Mouse (Mus musculus) lung, postnatal 25 days (tissue): ENCODE measurements around the gene Psrc1.

Experiments
- DNase-seq: peaks from one replicate; pipeline ENCODE4 v3.0.0; 2022; ENCODE audit warnings: low spot score

The Psrc1 gene

DNA sequence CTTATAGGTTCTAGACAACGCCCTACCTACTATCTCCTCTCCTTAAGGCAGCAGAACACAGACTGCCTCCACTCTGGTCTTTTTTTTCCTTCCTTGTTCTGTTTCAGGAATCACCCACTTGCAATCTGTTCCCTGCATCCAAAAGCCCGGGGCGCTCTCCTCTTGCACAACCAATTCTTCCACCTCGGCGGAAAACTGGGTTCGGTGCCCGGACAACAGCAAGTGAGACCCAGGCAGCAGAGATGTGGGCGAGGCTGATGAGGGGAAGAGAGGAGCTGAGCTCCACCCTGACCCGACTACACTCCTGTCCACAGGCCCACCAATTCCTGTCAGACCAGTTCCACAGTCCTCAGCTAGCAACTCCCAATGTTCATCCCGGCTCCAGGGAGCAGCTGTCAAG lies 2.5 kb downstream of the Psrc1 start:
- no peak for DNase-seq

DNA sequence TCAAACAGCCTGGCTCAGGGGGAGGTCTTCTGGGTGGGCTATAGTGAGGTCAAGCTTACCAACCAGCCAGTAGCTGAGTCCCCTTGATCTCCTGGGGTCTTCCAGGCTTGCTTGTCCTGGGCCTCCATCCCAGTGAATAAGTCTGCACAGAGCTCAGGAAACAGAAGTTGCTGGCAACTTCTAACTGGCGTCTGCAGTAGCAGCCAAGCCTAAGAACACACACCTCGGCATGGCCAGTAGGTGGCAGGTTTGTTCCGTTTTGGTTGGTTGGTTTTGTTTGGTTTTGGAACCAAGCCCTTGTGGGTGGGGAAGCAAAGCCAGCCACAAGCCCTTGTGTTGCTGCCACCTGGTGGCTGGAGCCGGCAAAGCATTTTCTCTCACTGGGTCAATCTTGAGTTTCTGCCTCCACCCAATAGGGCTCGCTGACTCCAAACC lies 5.5 kb downstream of the Psrc1 start:
- peak; percentile 96 for DNase-seq

GRCm38 (mm10) chr3:108392299-108392698 lies 8.7 kb downstream of the Psrc1 start:
- DNase-seq = no peak

DNA sequence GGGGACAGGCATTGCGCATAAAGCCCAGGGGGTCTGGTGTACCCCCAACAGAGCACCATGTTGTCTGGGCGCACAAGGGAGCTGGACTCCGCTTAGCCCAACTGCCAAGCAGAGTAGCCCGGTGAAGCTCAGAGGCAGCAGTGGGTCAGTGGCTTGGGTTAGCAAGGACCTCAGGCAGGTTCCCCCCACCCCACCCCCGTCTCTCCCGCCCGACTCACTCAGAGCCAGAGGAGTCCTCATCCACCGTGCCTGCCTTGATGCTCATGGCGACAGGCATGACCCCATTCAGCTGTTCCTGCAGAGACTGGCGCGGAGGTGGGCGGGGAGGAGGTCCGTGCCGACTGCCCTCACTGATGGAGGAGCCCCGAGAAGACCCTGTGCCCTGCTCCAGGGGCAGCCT lies 9.2 kb downstream of the Psrc1 start:
- no peak for DNase-seq

GRCm38 (mm10) chr3:108398281-108398680 lies 14.6 kb downstream of the Psrc1 start:
- DNase-seq = no peak

DNA sequence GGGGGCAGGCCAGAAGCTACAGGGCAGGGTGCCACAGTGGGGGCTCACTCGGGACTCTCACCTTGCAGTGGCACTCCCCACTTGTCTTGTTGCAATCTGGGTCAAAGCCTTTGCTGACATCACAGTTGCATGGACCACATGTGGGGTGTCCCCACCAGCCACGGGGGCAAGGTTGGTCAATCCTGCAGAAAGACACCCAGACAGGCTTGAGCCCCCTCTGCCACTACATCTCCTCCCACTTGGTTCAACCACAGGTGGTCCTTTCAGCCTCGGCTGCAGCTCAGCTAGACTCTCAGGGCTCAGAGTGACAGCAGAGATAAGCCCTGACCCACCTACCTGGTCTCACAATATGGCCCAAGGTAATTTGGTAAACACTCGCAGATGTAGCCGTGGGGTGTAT lies 16.8 kb downstream of the Psrc1 start:
- no peak for DNase-seq

GRCm38 (mm10) chr3:108401692-108402527 lies 18.3 kb downstream of the Psrc1 start:
- peak; percentile 94 for DNase-seq

DNA sequence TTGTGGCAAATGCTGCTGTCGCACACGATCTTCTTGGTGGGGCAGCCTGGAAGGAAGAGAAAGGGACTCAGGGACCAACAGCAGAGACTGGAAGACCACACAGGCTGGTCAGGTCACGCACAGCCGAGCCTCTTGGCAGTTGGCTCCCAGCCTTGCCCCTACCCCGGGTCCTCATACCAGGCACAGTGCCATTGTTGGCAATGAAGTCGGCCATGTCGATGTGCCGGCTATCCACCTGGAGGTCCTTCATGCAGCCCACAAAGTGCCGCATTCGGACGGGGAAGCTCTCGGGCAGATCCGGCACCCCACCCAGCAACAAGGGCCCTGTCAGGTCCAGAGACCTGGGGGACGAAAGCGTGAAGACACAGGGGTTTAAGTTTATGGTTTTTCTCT lies 18.9 kb downstream of the Psrc1 start:
- DNase-seq = no peak

DNA sequence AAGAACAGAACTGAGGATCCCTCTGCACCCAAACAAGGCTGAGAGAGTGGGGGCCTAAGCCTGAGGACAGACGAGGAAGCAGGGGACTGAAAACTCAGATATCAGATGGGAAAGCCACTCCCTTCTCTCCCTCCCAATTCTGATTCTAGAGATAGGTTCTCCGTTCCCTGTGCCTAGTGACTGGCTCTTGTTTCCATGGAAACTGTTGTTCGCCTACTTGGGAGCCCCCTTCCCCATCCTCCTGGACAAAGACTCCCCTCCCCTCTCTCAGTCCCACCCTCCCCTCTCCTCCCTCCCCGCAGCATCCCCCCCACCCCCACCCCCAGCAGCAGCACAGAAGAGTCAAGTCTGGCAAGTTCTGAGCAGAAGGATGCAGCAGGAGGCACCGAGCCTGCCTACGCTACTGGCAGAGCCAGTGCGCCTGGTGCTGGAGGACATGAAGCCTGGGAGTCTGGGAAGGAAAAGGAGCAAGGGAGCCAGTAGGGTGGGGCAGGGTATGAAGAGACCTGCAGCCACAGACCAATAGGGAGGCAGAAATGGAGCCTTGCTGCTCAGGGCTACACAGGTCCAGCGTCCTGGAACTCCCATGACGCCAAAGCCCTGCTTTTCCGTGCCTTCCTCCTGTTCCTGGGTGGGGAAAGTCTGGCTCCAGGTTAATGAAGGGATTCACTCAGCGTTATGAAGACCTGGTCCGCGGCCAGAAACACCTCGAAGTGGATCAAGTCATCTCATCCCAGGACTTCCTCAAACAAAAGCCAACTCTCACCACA lies 22.1 kb downstream of the Psrc1 start:
- DNase-seq = no peak

DNA sequence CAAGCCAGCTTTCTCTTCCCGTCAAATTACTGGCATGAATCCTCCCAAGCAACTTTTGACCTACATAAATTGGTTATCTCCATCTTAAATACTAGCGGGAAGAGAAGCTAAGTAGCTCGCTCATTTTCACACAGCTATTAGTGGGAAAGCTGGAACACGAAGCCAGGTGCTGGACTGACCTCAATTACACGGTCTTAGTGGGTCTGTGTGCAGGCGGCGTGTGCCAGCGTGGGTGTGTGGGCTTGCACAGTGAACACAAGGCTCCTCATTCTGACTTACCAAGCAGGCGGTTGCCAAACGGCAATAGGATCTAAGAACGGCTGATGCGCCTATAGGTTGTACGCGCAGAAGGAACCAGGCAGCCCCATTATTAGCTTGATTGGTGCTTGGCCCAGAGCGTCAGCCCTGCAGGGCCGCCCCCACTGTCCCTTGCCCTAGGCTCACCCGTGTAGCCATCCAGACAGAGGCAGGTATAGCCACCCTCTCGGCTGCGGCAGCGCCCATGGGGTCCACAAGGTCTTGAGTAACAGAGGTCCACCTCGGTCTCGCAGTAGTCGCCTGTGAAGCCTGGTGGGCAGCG lies 22.8 kb downstream of the Psrc1 start:
- no peak for DNase-seq

GRCm38 (mm10) chr3:108408517-108409008 lies 24.9 kb downstream of the Psrc1 start:
- no peak for DNase-seq

DNA sequence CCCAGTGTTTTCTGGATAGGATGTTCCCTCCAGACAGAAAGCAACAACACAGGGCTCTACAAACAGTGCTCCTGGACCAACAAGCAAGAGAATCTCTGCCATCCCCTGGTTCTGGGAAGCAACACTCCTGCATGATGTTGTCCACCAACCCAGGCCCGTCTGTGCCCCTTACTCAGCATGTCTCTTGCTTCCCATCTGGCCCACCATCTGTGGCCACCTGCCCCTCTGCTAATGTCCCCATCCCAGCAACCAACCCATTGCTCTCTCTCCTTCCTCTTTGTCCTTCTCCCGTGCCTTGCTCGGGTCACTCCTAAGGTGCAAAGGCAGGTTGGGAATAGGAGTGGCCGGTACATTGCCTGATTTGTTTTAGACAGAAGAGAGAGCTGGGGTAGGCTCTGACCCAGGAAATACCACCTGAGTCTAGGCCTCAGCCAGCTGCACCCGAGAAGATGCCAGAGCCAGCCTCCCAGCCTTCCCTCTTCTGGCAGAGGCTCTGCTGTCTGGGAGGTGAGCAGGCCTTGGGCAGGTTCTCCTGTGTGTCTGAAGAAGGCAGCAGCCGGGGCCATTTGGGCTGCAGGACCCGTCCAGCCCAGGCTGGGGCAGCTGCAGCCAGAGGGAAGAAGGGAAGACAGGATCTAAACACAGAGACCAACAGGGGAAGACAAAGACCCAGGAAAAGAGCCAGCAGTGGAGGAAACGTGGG lies 26.2 kb downstream of the Psrc1 start:
- no peak for DNase-seq

DNA sequence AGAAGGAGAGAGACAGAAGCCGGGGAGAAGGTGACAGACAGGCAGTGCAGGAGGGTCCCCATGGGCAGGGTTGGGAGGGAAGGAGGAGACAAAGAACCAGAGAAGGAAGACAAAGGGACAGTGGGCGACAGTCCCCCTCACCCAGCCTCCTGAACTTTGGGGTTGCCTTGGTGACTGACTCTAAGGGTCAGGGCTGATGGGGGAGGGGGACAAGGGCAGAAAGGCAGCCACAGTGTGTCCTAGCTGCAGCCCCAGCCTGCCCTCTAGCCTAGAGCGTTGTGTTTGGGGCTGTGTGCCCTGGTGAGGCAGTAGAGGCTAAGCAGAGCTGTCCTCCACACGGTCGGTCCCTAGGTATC lies 26.7 kb downstream of the Psrc1 start:
- DNase-seq = no peak

GRCm38 (mm10) chr3:108411026-108411753 lies 27.6 kb downstream of the Psrc1 start:
- no peak for DNase-seq

- peak; percentile 75 for DNase-seq
These were observed 28.1 kb downstream of the Psrc1 start for GRCm38 (mm10) chr3:108411754-108412121.

DNA sequence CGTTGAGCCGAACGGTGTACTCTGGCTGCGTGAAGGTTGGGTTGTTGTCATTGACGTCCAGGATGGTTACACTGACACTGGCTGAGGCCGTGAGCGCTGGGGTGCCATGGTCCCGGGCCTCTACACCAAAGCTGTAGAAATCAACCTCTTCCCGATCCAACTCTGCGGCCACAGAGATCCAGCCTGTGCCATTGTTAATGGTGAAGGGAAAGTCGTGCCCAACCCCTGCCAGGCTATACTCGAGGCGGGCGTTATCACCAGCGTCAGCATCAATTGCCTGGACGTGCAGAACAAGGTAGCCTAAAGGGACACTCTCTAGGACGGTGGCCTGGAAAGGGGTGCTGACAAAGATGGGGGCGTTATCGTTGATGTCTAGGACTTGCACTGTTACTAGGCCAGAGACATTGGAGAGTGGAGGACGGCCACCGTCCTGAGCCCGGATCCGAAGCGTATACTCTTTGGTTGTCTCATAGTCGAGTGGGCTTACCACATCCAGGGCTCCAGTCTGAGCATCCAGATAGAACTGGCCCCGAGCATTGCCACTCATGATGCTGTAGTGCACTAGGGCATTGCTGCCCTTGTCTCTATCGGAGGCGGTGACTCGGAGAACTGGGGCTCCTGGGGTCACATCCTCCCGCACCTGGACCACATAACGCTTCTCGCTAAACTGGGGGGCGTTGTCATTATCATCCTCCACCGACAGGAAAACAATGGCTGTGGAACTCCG lies 30.2 kb downstream of the Psrc1 start:
- DNase-seq = no peak

GRCm38 (mm10) chr3:108414857-108415830 lies 31.5 kb downstream of the Psrc1 start, which contains the start of gene Celsr2:
Celsr2 (minus strand) TSS chr3:108415552.
- DNase-seq = no peak

DNA sequence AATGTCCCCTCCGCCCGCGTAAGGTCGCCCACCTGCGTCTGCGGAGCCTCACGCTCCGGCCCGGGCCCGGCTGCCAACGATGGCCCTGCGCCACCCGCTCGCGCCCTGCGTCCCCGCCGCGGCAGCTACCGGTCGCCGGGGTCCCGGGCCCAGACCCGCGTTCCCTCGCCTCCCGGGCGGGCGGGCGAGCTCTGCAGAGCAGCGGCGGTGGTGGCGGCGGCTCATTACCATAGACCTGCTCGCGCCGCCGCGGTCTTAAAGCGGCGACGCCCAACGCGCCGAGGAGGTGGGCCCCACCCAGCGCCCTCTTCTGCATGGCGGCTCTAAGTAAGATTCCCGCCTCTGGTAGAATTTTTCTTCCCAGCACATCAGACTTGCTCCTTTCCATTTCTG lies 32.2 kb downstream of the Psrc1 start:
- DNase-seq = peak; percentile 70

- DNase-seq = no peak
These were observed 39.4 kb downstream of the Psrc1 start for GRCm38 (mm10) chr3:108423006-108423405.
